Mouse (Mus musculus): Measurements from ENCODE around the gene Lrrc58. TPM values are rescaled to one million over a fixed set of nuclear protein-coding genes. Genes with fewer than 3 reads are reported as not detected.

The Lrrc58 gene
- polyA plus RNA-seq, 1 experiment from 2014 or later = 61.1 TPM

DNA sequence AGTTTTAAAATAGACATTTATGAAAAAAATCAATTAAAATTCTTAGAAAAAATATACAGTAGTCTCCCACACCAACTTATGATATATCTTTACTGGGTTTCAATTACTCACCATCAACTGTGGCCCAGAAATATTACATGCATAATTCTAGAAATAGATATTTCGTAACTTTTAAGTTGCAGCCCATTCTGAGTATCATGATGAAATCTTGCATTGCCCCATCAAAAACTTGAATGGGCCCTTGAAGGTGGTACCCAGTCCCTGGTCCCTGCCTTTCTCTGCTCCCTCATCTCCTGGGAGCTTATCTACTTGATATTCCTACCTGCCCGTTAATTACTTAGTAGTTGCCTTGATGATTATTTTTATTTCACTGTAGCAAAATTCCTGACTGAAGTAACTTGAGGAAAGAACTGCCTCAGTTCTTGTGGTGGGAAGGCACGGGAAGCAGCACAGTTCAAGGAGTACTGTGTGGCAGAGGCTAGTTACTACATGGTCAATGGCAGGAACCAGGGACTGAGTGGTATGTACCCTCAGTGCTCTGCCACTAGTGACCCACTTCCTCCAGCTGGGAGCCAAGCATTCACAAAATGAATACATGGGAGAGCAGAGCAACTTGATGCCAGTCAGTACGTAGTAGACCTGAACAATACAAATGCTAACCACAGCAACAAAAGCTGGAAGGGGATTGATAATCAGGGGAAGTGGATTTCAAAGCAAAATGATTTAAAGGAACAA is 6.5 kb downstream of the Lrrc58 start:
- 93% methylated on average over 4 of the region's 4 CpGs for WGBS
- H3K9ac ChIP-seq = no peak overlapping the region
- ATAC-seq (ENCODE audit: low FRiP score, low read depth) = no peak

DNA sequence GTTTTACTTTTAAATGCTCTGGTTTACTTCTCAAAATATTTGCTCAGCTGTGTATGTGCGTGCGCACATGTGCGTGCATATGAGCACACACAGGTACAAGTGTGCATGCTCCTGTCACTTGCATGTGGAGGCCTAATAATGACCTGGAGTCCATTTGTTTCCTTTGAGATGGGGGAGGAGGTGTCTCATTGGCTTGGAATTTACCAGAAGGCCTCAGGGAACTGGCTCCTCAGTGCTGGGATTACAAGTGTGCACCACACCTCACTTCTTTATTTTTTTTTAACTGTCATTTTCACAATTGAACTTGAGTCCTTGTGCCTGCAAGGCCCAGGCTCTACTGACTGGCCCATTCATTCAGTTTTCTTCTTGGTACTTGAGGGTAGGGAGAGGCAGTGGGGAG is 9.2 kb downstream of the Lrrc58 start:
- H3K9ac ChIP-seq = no peak overlapping the region
- 96% methylated on average over 3 of the region's 3 CpGs for WGBS
- H3K27ac ChIP-seq = no peak overlapping the region
- no peak overlapping the region for H3K4me3 ChIP-seq
- H3K4me2 ChIP-seq (replicated peaks) = no peak overlapping the region
- H3K4me1 ChIP-seq = no peaks in the 10 kb centered on the region
- H3K27me3 ChIP-seq (replicated peaks) = no peaks in the 10 kb centered on the region
- ATAC-seq (ENCODE audit: low FRiP score, low read depth) = no peak
- H3K9me3 ChIP-seq = no peaks in the 10 kb centered on the region
- H3K36me3 ChIP-seq = peaks cover 43% of the 10 kb centered on the region

More for the DNA sequence above, 6.5 kb downstream of the Lrrc58 start:
- H3K9me3 ChIP-seq = no peaks in the 10 kb centered on the region
- no peak overlapping the region for H3K4me3 ChIP-seq
- no peak overlapping the region for H3K27ac ChIP-seq
- H3K4me2 ChIP-seq (replicated peaks) = no peak overlapping the region
- H3K4me1 ChIP-seq = peaks cover 17% of the 10 kb centered on the region
- H3K36me3 ChIP-seq = peaks cover 20% of the 10 kb centered on the region
- no peaks in the 10 kb centered on the region for H3K27me3 ChIP-seq (replicated peaks)

DNA sequence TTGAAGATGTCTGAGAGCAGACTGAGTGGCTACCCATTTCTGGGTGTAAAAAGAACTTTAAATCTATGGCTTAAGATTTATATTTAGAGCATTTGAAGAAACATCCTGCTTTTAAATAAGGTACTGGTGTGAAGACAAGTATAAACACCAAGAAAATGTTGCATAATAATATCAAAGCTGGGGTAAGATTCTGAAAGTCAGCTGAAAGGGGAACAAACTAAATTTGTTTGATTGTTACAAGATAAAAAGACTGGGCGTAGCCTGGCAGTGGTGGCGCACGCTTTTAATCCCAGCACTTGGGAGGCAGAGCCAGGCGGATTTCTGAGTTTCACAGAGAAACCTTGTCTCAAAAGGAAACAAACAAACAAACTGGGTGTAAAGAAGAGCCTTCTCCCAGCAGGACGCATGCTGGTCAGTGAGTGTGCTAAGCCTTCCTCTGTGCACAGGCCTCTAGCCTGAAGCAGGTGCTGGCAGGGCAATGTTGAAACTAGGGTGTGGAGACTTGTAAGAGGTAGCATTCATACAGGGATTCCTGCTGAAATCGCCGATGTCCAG is 10.8 kb downstream of the Lrrc58 start:
- no peak for ATAC-seq (ENCODE audit: low FRiP score, low read depth)
- Histone ChIP-seq H3K9me3 (no peaks in the 10 kb centered on the region), H3K4me3 (no peak overlapping the region), H3K9ac (no peak overlapping the region), H3K36me3 (peaks cover 60% of the 10 kb centered on the region), H3K27ac (no peak overlapping the region), H3K4me1 (no peaks in the 10 kb centered on the region), H3K4me2 (replicated peaks) (no peak overlapping the region), H3K27me3 (replicated peaks) (no peaks in the 10 kb centered on the region)
- WGBS = 93% methylated on average over 7 of the region's 7 CpGs

DNA sequence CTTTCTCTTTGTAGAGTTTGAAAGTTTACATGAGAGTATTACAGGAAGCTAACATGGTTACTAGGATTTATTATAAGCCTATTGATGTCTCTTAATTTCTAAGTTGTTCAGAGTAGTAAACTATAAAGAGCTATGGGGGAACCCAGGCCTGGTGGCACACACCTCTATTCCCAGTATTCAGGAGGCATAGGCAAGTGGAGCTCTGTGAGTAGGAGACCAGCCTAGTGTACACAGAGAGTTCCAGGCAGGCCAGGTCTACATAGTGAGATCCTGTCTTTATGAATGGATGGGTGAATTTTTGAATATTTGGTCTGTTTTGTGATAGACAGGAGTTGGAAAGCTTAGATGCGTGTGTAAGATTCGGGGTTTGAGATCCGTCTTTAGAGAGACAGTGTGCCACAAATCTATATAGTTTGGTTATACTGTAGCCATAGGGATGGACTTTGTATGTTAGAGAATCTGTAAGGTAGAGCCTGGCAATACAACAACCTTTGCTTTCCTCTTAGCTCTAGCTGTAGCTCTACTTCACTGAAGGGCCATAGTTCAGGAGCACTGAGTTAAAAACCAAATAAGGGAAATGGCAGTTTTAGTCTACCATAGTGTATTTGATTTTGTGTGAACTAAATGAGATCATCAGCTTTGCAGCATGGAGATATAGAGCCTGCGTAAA is 11.7 kb downstream of the Lrrc58 start:
- Histone ChIP-seq H3K27me3 (replicated peaks) (no peaks in the 10 kb centered on the region), H3K9me3 (no peaks in the 10 kb centered on the region), H3K4me3 (no peak overlapping the region), H3K4me2 (replicated peaks) (no peak overlapping the region), H3K36me3 (peaks cover 60% of the 10 kb centered on the region), H3K4me1 (no peaks in the 10 kb centered on the region), H3K27ac (no peak overlapping the region), H3K9ac (no peak overlapping the region)
- WGBS = 95% methylated on average over 4 of the region's 4 CpGs
- ATAC-seq (ENCODE audit: low FRiP score, low read depth) = no peak

DNA sequence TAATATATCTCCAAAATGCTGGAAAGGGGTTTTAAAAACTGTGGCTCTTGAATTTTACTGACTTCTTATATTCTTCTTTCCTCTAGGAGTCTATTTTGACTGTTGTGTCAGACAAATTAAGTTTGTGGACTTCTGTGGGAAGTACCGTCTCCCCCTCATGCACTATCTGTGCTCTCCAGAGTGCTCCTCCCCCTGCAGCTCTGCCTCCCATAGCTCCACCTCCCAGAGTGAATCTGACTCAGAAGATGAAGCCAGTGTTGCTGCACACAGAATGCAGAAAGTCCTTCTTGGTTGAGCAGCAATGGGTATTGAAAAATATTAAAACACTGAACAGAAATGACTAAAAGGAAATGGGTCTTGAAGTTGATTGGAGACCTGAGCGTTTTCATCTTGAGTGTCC is 13.0 kb downstream of the Lrrc58 start:
- Histone ChIP-seq H3K4me3 (no peak overlapping the region), H3K27me3 (replicated peaks) (no peaks in the 10 kb centered on the region), H3K9ac (no peak overlapping the region), H3K27ac (no peak overlapping the region), H3K36me3 (peaks cover 60% of the 10 kb centered on the region), H3K4me1 (no peaks in the 10 kb centered on the region), H3K9me3 (no peaks in the 10 kb centered on the region), H3K4me2 (replicated peaks) (no peak overlapping the region)
- ATAC-seq (ENCODE audit: low FRiP score, low read depth) = no peak
- 88% methylated on average over 2 of the region's 2 CpGs for WGBS

DNA sequence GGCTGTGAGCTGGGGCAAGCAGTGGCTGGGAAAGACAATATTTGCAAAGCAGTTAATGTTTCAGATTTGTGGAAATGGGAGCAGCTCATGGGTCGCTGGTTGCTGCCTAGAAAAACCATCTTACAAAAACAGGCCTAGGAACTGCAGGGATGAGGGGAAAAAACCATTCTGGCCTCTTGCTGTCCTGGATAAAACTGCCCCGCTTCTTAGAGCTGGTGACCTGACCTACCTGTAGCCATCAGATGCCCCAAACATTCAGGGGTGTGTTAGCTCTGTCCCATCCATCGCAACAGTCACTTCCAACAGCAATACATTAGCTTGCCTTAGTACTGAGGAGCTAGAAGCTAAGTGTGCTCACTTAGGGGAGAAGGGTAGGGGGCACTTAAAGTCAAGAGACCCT is 20.8 kb downstream of the Lrrc58 start:
- no peaks in the 10 kb centered on the region for H3K27me3 ChIP-seq (replicated peaks)
- 86% methylated on average over 3 of the region's 3 CpGs for WGBS
- H3K27ac ChIP-seq = no peak overlapping the region

DNA sequence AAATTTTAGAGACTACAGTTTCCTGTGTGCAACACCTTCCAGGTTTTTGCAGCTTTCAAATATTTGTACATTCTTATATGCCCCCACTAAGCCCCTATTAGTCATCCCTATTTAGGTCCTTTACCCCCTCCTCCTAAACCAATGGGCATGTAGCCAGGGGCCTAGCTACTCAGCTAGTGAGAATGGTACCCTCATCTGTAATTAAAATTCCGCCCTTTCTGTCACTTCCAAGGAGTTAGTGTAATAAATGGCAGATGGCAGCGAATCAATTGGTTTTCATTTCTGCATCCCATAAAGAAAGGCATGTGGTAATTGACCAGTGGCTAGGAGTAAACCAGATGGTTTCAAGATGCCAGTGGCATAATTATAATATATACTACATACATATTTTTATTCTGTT is 24.5 kb downstream of the Lrrc58 start:
- Histone ChIP-seq H3K4me2 (replicated peaks) (no peak overlapping the region), H3K36me3 (no peaks in the 10 kb centered on the region), H3K9me3 (no peaks in the 10 kb centered on the region), H3K9ac (no peak overlapping the region), H3K4me1 (peaks cover 6% of the 10 kb centered on the region; the same call in 1 of the 2 replicates), H3K27me3 (replicated peaks) (no peaks in the 10 kb centered on the region), H3K27ac (no peak overlapping the region), H3K4me3 (no peak overlapping the region)
- ATAC-seq (ENCODE audit: low FRiP score, low read depth) = no peak
- WGBS = 30% methylated on average over 2 of the region's 2 CpGs

More for the DNA sequence above, 20.8 kb downstream of the Lrrc58 start:
- Histone ChIP-seq H3K36me3 (peaks cover under 1% of the 10 kb centered on the region), H3K9ac (no peak overlapping the region), H3K4me1 (peaks cover 6% of the 10 kb centered on the region; the same call in 1 of the 2 replicates), H3K9me3 (no peaks in the 10 kb centered on the region), H3K4me3 (no peak overlapping the region), H3K4me2 (replicated peaks) (no peak overlapping the region)
- no peak for ATAC-seq (ENCODE audit: low FRiP score, low read depth)

DNA sequence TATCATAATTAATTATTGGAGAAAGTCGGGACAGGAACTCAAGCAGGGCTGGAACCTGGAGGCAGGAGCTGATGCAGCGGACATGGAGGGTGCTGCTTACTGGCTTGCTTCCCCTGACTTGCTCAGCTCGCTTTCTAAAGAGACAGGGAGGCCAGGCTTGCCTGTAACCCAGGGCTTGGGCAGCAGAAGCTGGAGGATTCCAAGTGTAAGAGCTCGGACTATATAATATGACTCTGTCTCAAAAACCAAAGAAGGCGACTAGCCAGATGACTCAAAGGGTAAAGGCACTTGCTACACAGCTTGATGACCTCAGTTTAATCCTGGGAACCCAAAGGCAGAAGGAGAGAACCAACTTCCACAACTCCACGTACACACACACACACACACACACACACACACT is 25.2 kb downstream of the Lrrc58 start:
- no peak overlapping the region for H3K4me3 ChIP-seq
- no peak overlapping the region for H3K4me2 ChIP-seq (replicated peaks)
- H3K9me3 ChIP-seq = no peaks in the 10 kb centered on the region
- no peaks in the 10 kb centered on the region for H3K27me3 ChIP-seq (replicated peaks)
- peaks cover 6% of the 10 kb centered on the region; the same call in 1 of the 2 replicates for H3K4me1 ChIP-seq
- H3K36me3 ChIP-seq = no peaks in the 10 kb centered on the region
- H3K9ac ChIP-seq = no peak overlapping the region
- no peak overlapping the region for H3K27ac ChIP-seq
- no peak for ATAC-seq (ENCODE audit: low FRiP score, low read depth)
- WGBS = 76% methylated on average over 6 of the region's 6 CpGs

DNA sequence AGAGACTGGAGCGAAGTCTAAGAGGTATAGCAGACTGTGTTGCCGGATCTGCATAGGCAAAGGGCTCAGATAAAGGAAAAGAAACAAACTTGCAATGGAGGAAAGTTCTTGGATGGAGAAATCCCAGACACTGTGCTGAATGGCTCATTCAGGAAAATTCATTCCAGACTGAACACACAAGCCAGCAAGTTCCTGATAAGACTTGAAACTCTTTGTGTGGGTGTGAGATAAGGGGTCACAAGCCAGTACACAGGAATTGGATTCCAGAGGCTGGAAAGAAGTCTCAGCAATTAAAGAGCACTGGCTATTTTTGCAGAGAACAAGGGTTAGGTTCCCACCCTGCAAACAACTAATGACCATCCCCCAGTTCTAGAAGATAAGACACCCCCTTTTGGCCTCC is 25.8 kb downstream of the Lrrc58 start:
- no peak overlapping the region for H3K27ac ChIP-seq
- peaks cover 6% of the 10 kb centered on the region; the same call in 1 of the 2 replicates for H3K4me1 ChIP-seq
- no peak overlapping the region for H3K4me2 ChIP-seq (replicated peaks)
- no peak for ATAC-seq (ENCODE audit: low FRiP score, low read depth)
- H3K36me3 ChIP-seq = no peaks in the 10 kb centered on the region
- WGBS = 93% methylated on average over 2 of the region's 2 CpGs
- H3K9me3 ChIP-seq = no peaks in the 10 kb centered on the region
- no peaks in the 10 kb centered on the region for H3K27me3 ChIP-seq (replicated peaks)
- H3K4me3 ChIP-seq = no peak overlapping the region
- H3K9ac ChIP-seq = no peak overlapping the region

DNA sequence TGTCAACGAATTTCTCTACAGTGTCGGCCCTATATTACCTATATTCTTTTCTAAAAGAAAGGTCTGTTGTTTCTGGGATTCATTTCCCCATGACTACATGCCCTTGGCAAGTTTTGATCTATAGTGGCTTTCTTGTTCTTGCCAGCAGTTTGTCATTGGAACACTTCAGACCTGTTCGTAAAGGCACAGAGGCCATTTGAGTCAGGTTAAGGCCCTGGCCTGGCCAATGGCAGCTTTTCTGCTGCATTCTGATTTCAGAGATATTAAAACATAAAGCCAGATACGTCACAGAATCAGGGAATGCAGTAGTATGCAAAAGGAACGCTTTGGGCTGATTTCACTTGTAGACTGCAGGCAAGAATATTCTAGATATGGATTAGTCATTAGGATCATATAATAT is 30.6 kb downstream of the Lrrc58 start:
- Histone ChIP-seq H3K9ac (no peak overlapping the region), H3K36me3 (no peaks in the 10 kb centered on the region), H3K4me1 (no peaks in the 10 kb centered on the region), H3K27me3 (replicated peaks) (no peaks in the 10 kb centered on the region), H3K4me2 (replicated peaks) (no peak overlapping the region), H3K27ac (no peak overlapping the region), H3K4me3 (no peak overlapping the region), H3K9me3 (no peaks in the 10 kb centered on the region)
- WGBS = 74% methylated on average over 5 of the region's 5 CpGs
- ATAC-seq (ENCODE audit: low FRiP score, low read depth) = no peak

DNA sequence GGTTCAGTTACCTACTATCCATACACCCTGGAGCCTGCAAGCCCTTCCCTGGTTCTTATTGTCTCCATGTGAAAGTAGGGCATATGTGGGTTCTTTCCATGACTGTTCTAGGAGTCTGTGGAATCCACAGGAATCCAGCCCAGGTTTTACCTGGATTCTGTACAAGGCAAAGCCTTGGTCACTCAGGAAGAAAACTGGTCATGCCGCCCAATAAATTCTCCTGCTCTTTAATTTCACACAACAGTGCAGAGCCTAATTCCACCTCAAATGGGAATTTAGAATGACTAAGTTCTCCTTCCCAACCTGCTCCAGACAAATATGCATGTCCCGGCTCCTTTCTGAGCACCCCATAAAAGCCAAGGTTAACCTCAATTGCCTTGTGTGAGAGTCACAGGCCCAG is 31.2 kb downstream of the Lrrc58 start:
- WGBS = 20% methylated on average over 2 of the region's 2 CpGs
- Histone ChIP-seq H3K4me3 (no peak overlapping the region), H3K4me2 (replicated peaks) (no peak overlapping the region), H3K9ac (no peak overlapping the region), H3K27ac (no peak overlapping the region), H3K27me3 (replicated peaks) (no peaks in the 10 kb centered on the region), H3K9me3 (no peaks in the 10 kb centered on the region), H3K36me3 (no peaks in the 10 kb centered on the region), H3K4me1 (no peaks in the 10 kb centered on the region)
- no peak for ATAC-seq (ENCODE audit: low FRiP score, low read depth)

DNA sequence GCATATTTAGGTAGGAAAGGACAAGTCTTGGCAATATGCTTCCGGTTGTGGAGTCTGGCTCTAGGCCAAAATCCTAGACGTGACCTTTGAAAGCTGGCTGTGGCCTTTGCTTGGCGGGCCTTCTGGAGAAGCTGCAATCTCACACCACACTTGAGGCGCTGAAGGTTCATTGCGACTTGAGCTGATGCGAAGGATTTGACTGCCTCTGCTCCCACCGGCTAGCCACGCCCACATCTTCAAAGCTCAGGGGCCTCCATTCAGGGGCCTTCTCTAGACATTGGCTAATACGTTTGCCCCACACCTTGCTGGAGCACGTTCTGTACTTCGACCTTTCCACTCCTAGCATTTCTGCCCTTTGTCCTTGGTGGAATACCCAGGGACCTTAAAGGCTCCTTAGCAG is 33.1 kb downstream of the Lrrc58 start:
- H3K9ac ChIP-seq = no peak overlapping the region
- H3K9me3 ChIP-seq = no peaks in the 10 kb centered on the region
- H3K4me1 ChIP-seq = no peaks in the 10 kb centered on the region
- no peaks in the 10 kb centered on the region for H3K27me3 ChIP-seq (replicated peaks)
- no peak overlapping the region for H3K4me2 ChIP-seq (replicated peaks)
- no peak overlapping the region for H3K27ac ChIP-seq
- 40% methylated on average over 11 of the region's 11 CpGs for WGBS
- ATAC-seq (ENCODE audit: low FRiP score, low read depth) = no peak
- H3K4me3 ChIP-seq = no peak overlapping the region
- no peaks in the 10 kb centered on the region for H3K36me3 ChIP-seq

Measured in neural tube, embryonic 12.5 days (tissue).